Mouse (Mus musculus) 3134 (cell line): ENCODE results near the gene Thtpa.
A peak's percentile ranks its signal among the peaks of the same experiment; 100 is the strongest.

ENCODE experiments used
- DNase-seq: peaks from one replicate; pipeline ENCODE4 v3.0.0-alpha.2; 2011; ENCODE audit warnings: low spot score; ENCODE audit not compliant: insufficient read length; ENCODE audit errors: extremely low read depth

Gene Thtpa

DNA sequence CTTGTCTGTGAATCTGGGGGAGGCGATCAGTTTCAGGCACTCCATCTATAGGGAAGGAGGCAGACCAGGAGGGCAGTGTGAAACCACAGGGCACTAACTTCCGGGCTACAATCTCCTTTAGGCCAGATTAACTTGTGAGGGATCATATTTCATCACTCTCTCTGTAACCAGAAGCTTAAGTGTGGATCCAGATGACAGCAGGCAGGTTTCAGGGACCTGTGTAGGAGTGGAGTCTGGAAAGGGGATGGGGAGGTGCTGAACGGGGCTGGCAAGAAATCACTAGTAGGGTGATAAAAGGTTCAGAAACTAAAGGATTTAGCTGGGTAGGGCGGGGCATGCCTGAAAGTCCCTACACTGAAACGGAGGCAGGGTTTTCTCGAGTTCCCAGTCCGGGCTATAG is 10.8 kb downstream of the Thtpa start:
- DNase-seq, result no peak

GRCm38 (mm10) chr14:55105836-55106809 is 11.5 kb downstream of the Thtpa start, which contains the start of gene Ap1g2:
TSS of gene Ap1g2 (minus strand) at chr14:55106593.
- peak; percentile 77 for DNase-seq

- no peak for DNase-seq
These were observed 12.4 kb downstream of the Thtpa start for GRCm38 (mm10) chr14:55106990-55107389.

GRCm38 (mm10) chr14:55108202-55108870 is 13.8 kb downstream of the Thtpa start:
- DNase-seq, result no peak

DNA sequence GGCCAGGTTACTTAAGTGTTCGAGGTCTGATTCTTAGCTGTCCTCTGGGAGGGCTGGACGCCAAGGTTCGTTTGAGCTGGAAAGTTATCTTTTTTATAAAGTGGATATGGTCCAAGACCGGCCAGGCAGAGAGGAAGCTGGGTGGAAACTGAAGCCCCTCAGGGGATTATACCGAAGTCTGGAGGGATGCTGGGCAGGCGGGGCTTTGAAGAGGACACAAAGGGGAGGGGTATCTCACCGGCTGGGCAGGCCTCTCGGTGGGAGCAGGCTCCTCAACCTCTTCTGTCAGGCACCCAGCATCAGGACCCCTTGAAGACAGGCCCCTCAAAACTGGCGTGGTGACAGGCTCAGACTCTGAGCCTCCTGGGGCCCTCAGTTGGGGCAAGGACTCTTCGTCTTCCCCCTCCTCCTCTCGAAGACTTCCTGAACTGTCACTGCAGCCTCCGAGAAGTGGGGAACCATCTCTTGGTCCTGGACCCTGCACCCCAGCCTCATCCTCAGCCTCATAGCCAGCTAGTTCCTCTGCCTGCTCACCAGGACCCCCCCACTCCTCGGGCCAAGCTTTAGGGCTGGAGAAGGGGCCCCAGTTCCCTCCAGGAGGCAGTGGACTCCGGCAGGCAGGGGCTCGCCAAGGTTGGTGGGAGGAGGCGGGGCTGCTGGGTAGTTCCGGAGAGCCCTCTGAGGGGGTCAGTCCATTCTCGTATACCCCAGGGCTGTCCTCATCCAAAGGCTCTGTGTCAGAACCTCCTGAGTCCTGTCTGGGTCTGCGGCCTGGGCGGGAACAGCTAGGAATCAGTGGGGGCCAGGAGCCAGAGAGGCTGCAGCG is 14.7 kb downstream of the Thtpa start:
- no peak for DNase-seq

DNA sequence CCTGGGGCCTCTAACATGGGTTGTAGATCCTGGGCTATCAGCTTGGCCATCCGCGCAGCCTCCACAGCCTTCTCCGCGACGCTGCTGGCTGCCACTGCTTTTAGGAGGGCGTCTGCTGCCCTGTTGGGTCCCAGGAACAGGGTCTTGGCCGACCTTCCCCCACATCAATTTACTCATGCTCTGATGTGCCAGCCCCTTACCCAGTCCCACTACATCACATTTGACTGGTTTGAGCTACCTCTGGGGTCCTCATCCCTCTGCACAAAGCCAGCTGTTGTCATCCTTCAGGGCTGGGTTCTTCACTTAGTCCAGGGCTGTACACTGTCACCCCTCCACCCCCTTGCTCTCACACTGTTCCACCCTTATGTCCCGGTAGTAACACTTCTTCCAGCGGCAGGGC is 15.5 kb downstream of the Thtpa start:
- no peak for DNase-seq

DNA sequence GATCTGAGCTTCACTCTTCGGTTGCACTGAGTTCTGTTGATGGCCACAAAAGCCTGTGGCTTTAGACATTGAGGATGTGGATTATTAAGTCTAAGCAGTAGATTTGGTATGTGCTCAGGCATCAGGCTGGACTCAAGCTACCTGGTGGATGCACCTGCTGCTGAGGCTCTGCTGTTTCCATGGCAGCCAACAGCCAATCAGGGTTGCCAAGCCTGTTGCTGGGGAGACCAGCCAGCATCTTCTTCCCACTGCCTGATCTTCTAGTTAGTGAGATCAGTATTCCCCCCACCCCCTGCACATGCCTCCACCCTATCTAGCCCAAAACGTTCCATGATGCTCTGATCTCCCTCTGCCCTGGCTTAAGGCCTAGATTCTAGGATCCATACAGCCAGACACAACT is 17.1 kb downstream of the Thtpa start:
- no peak for DNase-seq

GRCm38 (mm10) chr14:55113351-55113974 is 18.9 kb downstream of the Thtpa start:
- DNase-seq, result no peak

- DNase-seq, result no peak
These were observed 19.5 kb downstream of the Thtpa start for GRCm38 (mm10) chr14:55113975-55114645.

- no peak for DNase-seq
These were observed 20.4 kb downstream of the Thtpa start for GRCm38 (mm10) chr14:55114759-55115701.

DNA sequence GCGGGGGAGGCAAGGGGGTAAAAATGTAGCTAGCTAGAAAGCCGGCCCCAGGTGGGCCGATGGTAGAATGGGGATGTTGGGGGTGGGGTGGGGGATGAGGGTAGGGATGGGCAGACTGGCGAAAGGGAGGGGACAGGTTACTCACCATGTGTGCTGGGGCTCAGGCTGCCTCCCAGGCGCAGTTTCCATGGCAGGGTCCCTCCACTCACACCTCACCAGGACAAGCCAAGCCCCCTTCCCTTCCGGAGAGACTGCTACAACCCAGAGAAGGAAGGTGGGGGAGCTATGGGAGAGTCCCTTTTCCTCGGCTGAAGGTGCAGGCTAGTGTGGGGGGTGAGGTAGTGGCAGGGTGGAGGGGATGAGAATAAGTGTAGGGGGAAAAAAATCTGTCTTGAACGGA is 21.3 kb downstream of the Thtpa start:
- DNase-seq, result no peak

GRCm38 (mm10) chr14:55116425-55117200 is 22.0 kb downstream of the Thtpa start, which contains the start of gene Jph4:
TSS of gene Jph4 (minus strand) at chr14:55116935.
- DNase-seq, result no peak

DNA sequence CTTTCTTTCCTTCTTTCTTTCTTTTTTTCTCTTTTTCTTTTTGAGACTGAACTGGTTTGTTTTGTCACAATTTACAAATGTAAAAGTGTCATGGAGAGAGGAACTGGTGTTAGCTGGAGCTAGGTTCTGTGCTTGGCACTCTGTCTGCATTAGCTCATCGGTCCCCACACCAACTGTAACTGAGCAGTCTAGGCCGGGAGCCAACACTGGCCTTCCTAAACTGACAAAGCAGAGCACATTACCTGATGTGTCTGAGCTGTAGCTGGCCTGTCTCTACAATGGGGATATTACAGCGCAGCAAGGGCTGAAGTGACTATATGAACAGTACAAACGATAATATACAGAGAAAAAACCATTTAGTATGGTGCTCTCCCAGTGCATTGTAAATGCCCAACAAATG is 24.3 kb downstream of the Thtpa start:
- DNase-seq, result no peak

DNA sequence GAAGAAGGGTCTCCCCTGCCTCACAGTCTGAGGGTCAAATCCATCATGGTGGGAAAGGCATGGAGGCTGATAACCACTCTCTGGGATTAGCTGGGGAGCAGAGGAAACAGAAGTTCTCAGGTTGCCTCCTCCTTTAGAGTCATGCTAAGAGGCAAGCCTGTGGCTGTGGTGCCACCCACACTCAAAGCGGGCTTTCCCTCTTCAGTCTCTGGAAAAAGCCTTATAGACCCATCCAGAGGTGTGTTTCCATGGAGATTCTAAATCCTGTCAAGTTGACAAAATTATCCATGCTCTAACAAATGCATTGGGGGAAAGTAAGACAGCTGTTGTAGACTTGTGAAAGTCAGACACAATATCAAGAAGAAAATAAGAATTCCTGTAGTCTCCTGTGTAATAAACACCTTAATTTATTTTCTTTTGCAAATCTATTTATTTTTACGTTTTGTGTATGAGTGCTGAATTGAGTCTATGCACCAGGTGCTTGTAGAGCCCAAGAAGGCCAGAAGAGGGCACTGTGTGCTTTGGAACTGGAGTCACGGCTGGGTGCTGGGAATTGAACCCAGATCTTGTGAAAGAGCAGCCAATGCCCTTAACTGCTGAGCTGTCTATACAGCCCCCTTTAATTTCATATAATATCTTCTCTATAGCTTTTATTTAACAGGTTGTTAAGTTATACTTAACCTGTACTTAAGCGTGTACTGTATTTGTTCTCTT is 25.0 kb downstream of the Thtpa start:
- no peak for DNase-seq

DNA sequence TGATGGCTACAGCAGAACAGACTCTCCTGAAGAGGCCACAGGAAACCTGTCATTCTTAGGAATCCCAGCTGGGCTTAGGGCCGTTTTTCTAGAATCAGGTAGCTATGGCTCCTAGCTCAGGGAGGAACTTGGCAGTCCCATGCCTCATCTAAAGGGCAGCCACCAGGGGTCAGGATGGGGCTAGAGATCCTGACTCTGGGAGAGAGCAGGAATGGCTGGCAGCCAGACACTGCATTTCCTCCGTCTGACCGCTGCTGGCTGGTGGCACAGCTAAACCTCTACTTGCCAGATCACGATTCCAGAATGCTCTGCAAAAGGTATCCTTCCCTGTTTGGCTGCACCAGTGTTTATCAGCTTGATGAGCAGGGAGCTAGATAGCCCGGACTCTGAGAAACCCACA is 27.4 kb downstream of the Thtpa start:
- peak; percentile 56 for DNase-seq

- DNase-seq, result no peak
These were observed 27.8 kb downstream of the Thtpa start for GRCm38 (mm10) chr14:55122359-55122758.

GRCm38 (mm10) chr14:55125711-55126110 is 31.1 kb downstream of the Thtpa start:
- no peak for DNase-seq
